Mouse (Mus musculus): ENCODE data around the gene Oprd1. TPM values are rescaled to one million over a fixed set of nuclear protein-coding genes. Genes with fewer than 3 reads are reported as not detected.
A peak's percentile ranks its signal among the peaks of the same experiment; 100 is the strongest.

Gene Oprd1
- total and polyA plus RNA-seq, 3 experiments = 0.01 TPM; not detected in 2

DNA sequence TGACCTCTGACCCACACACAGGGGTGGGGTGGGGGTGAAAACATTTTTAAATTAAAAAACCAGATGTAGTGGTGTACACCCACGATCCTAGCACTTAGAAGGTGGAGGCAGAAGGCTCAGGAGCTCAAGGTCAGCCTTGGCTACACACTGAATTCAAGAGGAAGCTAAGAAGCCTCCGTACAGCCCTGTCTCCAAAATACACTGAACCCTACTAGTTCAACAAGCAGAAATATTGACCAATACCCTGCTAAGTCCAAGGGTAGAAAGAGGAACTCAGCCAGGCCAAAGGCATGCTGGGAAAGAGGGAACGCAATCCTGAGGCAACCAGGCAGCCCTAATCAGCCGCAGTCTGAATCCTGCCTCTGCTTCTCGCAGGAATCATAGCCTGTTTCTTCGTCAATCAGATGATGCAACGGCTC lies 66.0 kb downstream of the Oprd1 start:
- Histone ChIP-seq H3K9me3 (replicated peaks; ENCODE audit: insufficient read depth, low read length) (no peaks in the 10 kb centered on the region), H3K9ac (ENCODE audit: control insufficient read depth, low read depth, low read length, poor library complexity, severe bottlenecking) (peak overlapping the region; percentile 85), H3K4me3 (ENCODE audit: control insufficient read depth in 1 of 2, insufficient read depth in 1 of 2, low read depth in 2 of 2, low read length in 2 of 2) (peak overlapping the region; percentile 63 to 73), H3K36me3 (ENCODE audit: control insufficient read depth in 1 of 2, insufficient read depth in 2 of 2, low read length in 2 of 2) (peaks cover 0 to 16% of the 10 kb centered on the region in 2 experiments; a peak in 2 of 4 replicates), H3K79me2 (ENCODE audit: control insufficient read depth, insufficient read depth, low read length, poor library complexity) (peaks cover 18% of the 10 kb centered on the region), H3K27ac (ENCODE audit: control insufficient read depth, low read depth, low read length) (peak overlapping the region; percentile 100), H3K4me1 (ENCODE audit: control insufficient read depth in 1 of 2, insufficient read depth in 2 of 2, low read length in 2 of 2) (peaks cover 9 to 28% of the 10 kb centered on the region in 2 experiments), H3K27me3 (ENCODE audit: control insufficient read depth in 1 of 2, insufficient read depth in 2 of 2, low read length in 2 of 2) (no peaks in the 10 kb centered on the region)
- peak; percentile 93 for DNase-seq (ENCODE audit: low read depth, low spot score)
- peak; percentile 46 to 78 for TF ChIP-seq EP300 (IDR thresholded peaks at IDR 0.05; ENCODE audit: low read depth in 1 of 2, low read length in 2 of 2)
- TF ChIP-seq MAX (IDR thresholded peaks at IDR 0.05; ENCODE audit: low read length) = 0 out of 2 replicates have a peak, but pooled peaks have one; percentile 61
- peak; percentile 76 for TF ChIP-seq POLR2AphosphoS2 (IDR thresholded peaks at IDR 0.05; ENCODE audit: low read length)
- no peak for TF ChIP-seq CTCF (IDR thresholded peaks at IDR 0.05 in 2 of 3, conservative IDR thresholded peaks at IDR 0.05 in 1 of 3; ENCODE audit: control insufficient read depth in 1 of 3, insufficient read depth in 1 of 3, low read depth in 2 of 3, low read length in 3 of 3, poor library complexity in 1 of 3, severe bottlenecking in 1 of 3)
- peak; percentile 13; the same call in 1 of the 2 replicates for TF ChIP-seq USF1 (IDR thresholded peaks at IDR 0.05; ENCODE audit: low read depth, low read length)
- TF ChIP-seq UBTF (IDR thresholded peaks at IDR 0.05; ENCODE audit: borderline replicate concordance, insufficient read depth, low read depth, low read length) = no peak
- no peak; the same call in 1 of the 2 replicates for TF ChIP-seq RAD21 (IDR thresholded peaks at IDR 0.05; ENCODE audit: low read depth, low read length)
- TF ChIP-seq ETS1 (IDR thresholded peaks at IDR 0.05; ENCODE audit: low read depth, low read length) = peak; percentile 82
- TF ChIP-seq GABPA (IDR thresholded peaks at IDR 0.05; ENCODE audit: low read depth, low read length) = no peak
- TF ChIP-seq BHLHE40 (IDR thresholded peaks at IDR 0.05; ENCODE audit: borderline replicate concordance, low read depth, low read length) = no peak; the same call in 1 of the 2 replicates
- TF ChIP-seq HCFC1 (IDR thresholded peaks at IDR 0.05; ENCODE audit: low read depth, low read length) = peak; percentile 71; the same call in 1 of the 2 replicates
- TF ChIP-seq ZMIZ1 (IDR thresholded peaks at IDR 0.05; ENCODE audit: low read depth, low read length) = peak; percentile 88
- TF ChIP-seq KAT2A (conservative IDR thresholded peaks at IDR 0.05; ENCODE audit: low read depth, low read length) = peak; percentile 62; the same call in 1 of the 2 replicates
- TF ChIP-seq SIN3A (IDR thresholded peaks at IDR 0.05; ENCODE audit: low read length) = peak; percentile 86
- TF ChIP-seq TAL1 (IDR thresholded peaks at IDR 0.05; ENCODE audit: low read length) = peak; percentile 28
- TF ChIP-seq NRF1 (IDR thresholded peaks at IDR 0.05; ENCODE audit: insufficient read depth, low read depth, low read length, poor library complexity, severe bottlenecking) = no peak
- no peak for TF ChIP-seq ZKSCAN1 (IDR thresholded peaks at IDR 0.05; ENCODE audit: low read depth, low read length)
- peak in 1 of 2 experiments; percentile 80; a peak in 2 of 4 replicates for TF ChIP-seq POLR2A (IDR thresholded peaks at IDR 0.05; ENCODE audit: control insufficient read depth in 1 of 2, insufficient read depth in 1 of 2, low read depth in 1 of 2, low read length in 2 of 2, poor library complexity in 1 of 2)
- peak; percentile 43; the same call in 1 of the 2 replicates for TF ChIP-seq MAZ (IDR thresholded peaks at IDR 0.05; ENCODE audit: low read depth, low read length)
- TF ChIP-seq MYB (IDR thresholded peaks at IDR 0.05; ENCODE audit: low read depth, low read length) = no peak
- no peak; the same call in 1 of the 2 replicates for TF ChIP-seq SMC3 (IDR thresholded peaks at IDR 0.05; ENCODE audit: low read depth, low read length)
- TF ChIP-seq ELF1 (IDR thresholded peaks at IDR 0.05; ENCODE audit: low read depth, low read length) = peak; percentile 40; the same call in 1 of the 2 replicates
- TF ChIP-seq RCOR1 (IDR thresholded peaks at IDR 0.05; ENCODE audit: low read depth, low read length) = peak; percentile 80
- no peak for TF ChIP-seq MAFK (IDR thresholded peaks at IDR 0.05; ENCODE audit: borderline replicate concordance, low read depth, low read length)
- TF ChIP-seq E2F4 (IDR thresholded peaks at IDR 0.05; ENCODE audit: borderline replicate concordance, low read depth, low read length) = no peak
- 0 out of 2 replicates have a peak, but pooled peaks have one; percentile 29 for TF ChIP-seq GATA1 (IDR thresholded peaks at IDR 0.05; ENCODE audit: low read depth, low read length)
- TF ChIP-seq MEF2A (IDR thresholded peaks at IDR 0.05; ENCODE audit: extremely low read depth, insufficient replicate concordance, low read depth, low read length, poor library complexity, severe bottlenecking) = no peak
- peak; percentile 78; the same call in 1 of the 2 replicates for TF ChIP-seq MXI1 (IDR thresholded peaks at IDR 0.05; ENCODE audit: low read depth, low read length)
- peak; percentile 59 for TF ChIP-seq TCF12 (IDR thresholded peaks at IDR 0.05; ENCODE audit: low read depth, low read length)
- peak; percentile 92 for TF ChIP-seq TBP (IDR thresholded peaks at IDR 0.05; ENCODE audit: low read depth, low read length)
- TF ChIP-seq CHD1 (IDR thresholded peaks at IDR 0.05; ENCODE audit: low read depth, low read length) = no peak
- peak; percentile 57 for TF ChIP-seq NELFE (IDR thresholded peaks at IDR 0.05; ENCODE audit: low read depth, low read length)
- no peak for TF ChIP-seq POLR2AphosphoS5 (IDR thresholded peaks at IDR 0.05; ENCODE audit: borderline replicate concordance, low read depth, low read length)
- no peak for TF ChIP-seq USF2 (IDR thresholded peaks at IDR 0.05; ENCODE audit: borderline replicate concordance in 1 of 2, insufficient read depth in 1 of 2, low read depth in 1 of 2, low read length in 2 of 2)
- TF ChIP-seq JUND (IDR thresholded peaks at IDR 0.05; ENCODE audit: low read depth, low read length) = peak; percentile 27; the same call in 1 of the 2 replicates
- no peak for TF ChIP-seq ZC3H11A (IDR thresholded peaks at IDR 0.05; ENCODE audit: low read depth, low read length)
